Mouse (Mus musculus) Patski (cell line): ENCODE results near the gene Immt. TPM values are rescaled to one million over a fixed set of nuclear protein-coding genes. Genes with fewer than 3 reads are reported as not detected.
"Not testable (repeated sequence)": the region's sequence is repeated elsewhere in the genome, so short reads cannot be mapped to it uniquely, and the experiment has no call there.

Experiments
- ATAC-seq: fragments of 100-300 bp; one replicate; pipeline ENCODE4 v1.8.0; 2021
- CTCF ChIA-PET: fragments of 350-600 bp; sonication (Branson Sonifier 250); formaldehyde crosslinking; loops from one replicate; lab custom pipeline; 2022; ENCODE audit warnings: inconsistent platforms; lab: Charles Lee
- POLR2A ChIA-PET: fragments of 350-600 bp; sonication (Branson Sonifier 250); formaldehyde crosslinking; loops from one replicate; lab custom pipeline; 2022; ENCODE audit warnings: antibody characterized with exemption, inconsistent platforms; lab: Charles Lee
- DNase-seq: peaks from one replicate; pipeline ENCODE4 v3.0.0-alpha.2; 2011; ENCODE audit warnings: low read depth, low spot score
- H3K27me3 ChIP-seq: fragments of 371-371 bp; one replicate; pipeline ENCODE4 v1.5.1; 2021
- CTCF ChIP-seq: fragments of 100-300 bp; IDR thresholded peaks from one replicate; pipeline ENCODE4 v1.5.1; 2021
- in situ Hi-C: fragments of 300-500 bp; cut with MboI; formaldehyde crosslinking; loops from 3 replicates; pipeline ENCODE4 v1.11.1; 2018; ENCODE audit warnings: low pct_unique_long_range_greater_than_20kb, mixed read lengths
- polyA plus RNA-seq: library from polyadenylated mRNA; unstranded; gene quantifications from one replicate; pipeline ENCODE4 v1.2.3, GENCODE M21; 2021

Gene Immt
- polyA plus RNA-seq, 1 experiment from 2014 or later = 219 TPM

- no peak for DNase-seq
- no peaks in the 10 kb centered on the region for H3K27me3 ChIP-seq
- no peak for TF ChIP-seq CTCF
- POLR2A ChIA-PET = no interaction called here
- in situ Hi-C loops = no loop called here
- CTCF ChIA-PET = interaction anchor here (1.3 kb wide), 1 partner anchor 18 kb away, joined by 3 read pairs; no protein-coding TSS in a partner anchor
- ATAC-seq = no peak
Observed at GRCm38 (mm10) chr6:71839815-71840214, 8.7 kb downstream of the Immt start.

DNA sequence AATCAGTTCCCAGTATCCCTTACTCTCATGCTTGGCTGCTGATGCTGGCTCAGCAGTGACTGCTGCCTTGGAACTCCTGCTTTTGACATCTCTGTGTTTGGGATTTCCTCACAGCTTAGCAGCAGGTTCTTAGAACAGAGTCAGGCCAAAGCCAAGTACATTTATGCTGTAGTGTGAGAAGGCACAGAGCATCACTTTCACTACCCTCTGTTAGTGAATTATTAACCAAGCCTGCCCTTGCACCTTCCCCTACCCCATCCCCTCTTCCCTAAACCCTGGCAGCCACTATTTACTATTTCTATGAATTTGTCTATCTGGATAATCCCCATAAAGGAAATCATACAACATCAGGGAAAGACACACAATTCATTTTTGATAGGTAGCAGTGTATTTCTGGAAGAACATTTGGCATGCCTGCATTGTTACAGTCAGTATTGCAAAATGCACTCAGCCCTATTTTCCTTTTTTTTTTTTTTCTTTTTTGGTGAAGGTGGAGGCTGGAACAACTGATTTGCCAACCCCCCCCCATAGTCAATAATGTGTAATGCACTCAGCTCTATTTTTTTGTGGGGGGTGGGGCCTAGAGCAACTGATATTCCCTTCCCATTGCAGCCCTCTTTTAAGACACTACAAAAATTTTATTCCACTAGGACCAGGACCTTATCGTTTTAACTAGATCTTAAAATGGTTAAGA lies 9.6 kb downstream of the Immt start:
- no peak for TF ChIP-seq CTCF
- CTCF ChIA-PET = no interaction called here
- H3K27me3 ChIP-seq = no peaks in the 10 kb centered on the region
- in situ Hi-C loops = no loop called here
- POLR2A ChIA-PET = no interaction called here
- ATAC-seq (no peak), DNase-seq (no peak)

GRCm38 (mm10) chr6:71846906-71847305 lies 15.8 kb downstream of the Immt start:
- TF ChIP-seq CTCF = peak; percentile 12
- H3K27me3 ChIP-seq, in situ Hi-C loops, DNase-seq, ATAC-seq, POLR2A ChIA-PET, CTCF ChIA-PET: not testable (repeated sequence)

DNA sequence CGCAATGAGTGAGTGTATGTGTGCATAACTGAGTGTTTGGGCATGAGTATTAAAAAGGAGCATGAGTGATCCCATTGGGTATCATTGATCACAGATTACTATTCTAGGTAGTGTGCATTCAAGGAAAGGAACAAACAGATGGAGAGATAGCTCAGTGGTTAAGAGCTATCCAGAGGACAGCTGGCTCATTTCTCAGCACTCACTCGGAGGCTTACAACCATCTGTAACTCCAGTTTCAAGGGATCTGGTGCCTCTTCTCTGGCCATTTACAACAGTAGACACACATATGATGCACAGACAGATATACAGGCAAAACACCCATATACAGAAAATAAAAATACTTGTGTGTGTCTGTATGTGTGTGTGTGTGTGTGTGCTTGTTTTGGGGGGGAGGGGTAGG lies 36.6 kb downstream of the Immt start:
- POLR2A ChIA-PET = no interaction called here
- in situ Hi-C loops = no loop called here
- no peak for TF ChIP-seq CTCF
- DNase-seq (no peak), ATAC-seq (no peak)
- H3K27me3 ChIP-seq = no peaks in the 10 kb centered on the region
- CTCF ChIA-PET = interaction anchor here (1.2 to 3.1 kb wide), 3 partner anchors 9 to 14 kb away, joined by 3 to 8 read pairs (median 4); no protein-coding TSS in a partner anchor

- in situ Hi-C loops = no loop called here
- peak; percentile 35 for TF ChIP-seq CTCF
- POLR2A ChIA-PET = no interaction called here
- no peak for DNase-seq
- ATAC-seq = no peak
- no peaks in the 10 kb centered on the region for H3K27me3 ChIP-seq
- CTCF ChIA-PET = interaction anchor here (1.0 to 3.1 kb wide), 3 partner anchors 10 to 20 kb away, joined by 4 to 8 read pairs (median 4); no protein-coding TSS in a partner anchor
Observed at GRCm38 (mm10) chr6:71868809-71869208, 37.7 kb downstream of the Immt start.

DNA sequence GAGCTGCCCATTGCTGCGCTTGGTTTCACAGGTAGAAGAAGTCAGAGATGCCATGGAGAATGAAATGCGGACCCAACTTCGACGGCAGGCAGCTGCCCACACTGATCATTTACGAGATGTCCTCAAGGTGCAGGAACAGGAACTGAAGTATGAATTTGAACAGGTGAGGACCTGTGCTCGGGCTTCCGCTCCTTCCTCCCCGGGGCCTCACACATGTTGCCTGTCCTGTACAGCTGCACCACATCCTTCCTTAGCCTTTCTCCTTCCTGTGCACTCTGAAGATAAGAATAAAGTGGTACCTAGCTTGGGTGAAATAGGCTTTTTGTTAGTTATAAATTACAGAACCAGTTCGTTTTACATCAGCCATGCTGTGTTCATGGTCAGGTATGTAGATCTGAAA lies 40.3 kb downstream of the Immt start:
- ATAC-seq (no peak), DNase-seq (no peak)
- no peaks in the 10 kb centered on the region for H3K27me3 ChIP-seq
- TF ChIP-seq CTCF = no peak
- POLR2A ChIA-PET = no interaction called here
- CTCF ChIA-PET = no interaction called here
- in situ Hi-C loops = no loop called here

GRCm38 (mm10) chr6:71877965-71878760 lies 47.0 kb downstream of the Immt start:
- ATAC-seq (no peak), DNase-seq (no peak)
- TF ChIP-seq CTCF = no peak
- ChIA-PET POLR2A (no interaction called here), CTCF (interaction anchor here (1.1 to 1.2 kb wide), 2 partner anchors 8 to 10 kb away, joined by 3 to 4 read pairs; no protein-coding TSS in a partner anchor)
- no peaks in the 10 kb centered on the region for H3K27me3 ChIP-seq
- in situ Hi-C loops = no loop called here

- ChIA-PET POLR2A (no interaction called here), CTCF (interaction anchor here (1.0 kb wide), 1 partner anchor 10 kb away, joined by 3 read pairs; no protein-coding TSS in a partner anchor)
- DNase-seq (no peak), ATAC-seq (no peak)
- no peak for TF ChIP-seq CTCF
- in situ Hi-C loops = no loop called here
- H3K27me3 ChIP-seq = no peaks in the 10 kb centered on the region
Observed at GRCm38 (mm10) chr6:71893263-71893662, 62.1 kb downstream of the Immt start.

- TF ChIP-seq CTCF = no peak
- H3K27me3 ChIP-seq = no peaks in the 10 kb centered on the region
- ChIA-PET CTCF (interaction anchor here (0.9 to 1.1 kb wide), 2 partner anchors 9 to 257 kb away, joined by 3 read pairs; no protein-coding TSS in a partner anchor), POLR2A (interaction anchor here (0.6 kb wide), 1 partner anchor 13 kb away, joined by 3 read pairs; no protein-coding TSS in a partner anchor)
- in situ Hi-C loops = no loop called here
- ATAC-seq (no peak), DNase-seq (no peak)
Observed at GRCm38 (mm10) chr6:71907702-71908235, 76.6 kb downstream of the Immt start.
